Mouse (Mus musculus): ENCODE data around the gene Bex3.

The Bex3 gene

DNA sequence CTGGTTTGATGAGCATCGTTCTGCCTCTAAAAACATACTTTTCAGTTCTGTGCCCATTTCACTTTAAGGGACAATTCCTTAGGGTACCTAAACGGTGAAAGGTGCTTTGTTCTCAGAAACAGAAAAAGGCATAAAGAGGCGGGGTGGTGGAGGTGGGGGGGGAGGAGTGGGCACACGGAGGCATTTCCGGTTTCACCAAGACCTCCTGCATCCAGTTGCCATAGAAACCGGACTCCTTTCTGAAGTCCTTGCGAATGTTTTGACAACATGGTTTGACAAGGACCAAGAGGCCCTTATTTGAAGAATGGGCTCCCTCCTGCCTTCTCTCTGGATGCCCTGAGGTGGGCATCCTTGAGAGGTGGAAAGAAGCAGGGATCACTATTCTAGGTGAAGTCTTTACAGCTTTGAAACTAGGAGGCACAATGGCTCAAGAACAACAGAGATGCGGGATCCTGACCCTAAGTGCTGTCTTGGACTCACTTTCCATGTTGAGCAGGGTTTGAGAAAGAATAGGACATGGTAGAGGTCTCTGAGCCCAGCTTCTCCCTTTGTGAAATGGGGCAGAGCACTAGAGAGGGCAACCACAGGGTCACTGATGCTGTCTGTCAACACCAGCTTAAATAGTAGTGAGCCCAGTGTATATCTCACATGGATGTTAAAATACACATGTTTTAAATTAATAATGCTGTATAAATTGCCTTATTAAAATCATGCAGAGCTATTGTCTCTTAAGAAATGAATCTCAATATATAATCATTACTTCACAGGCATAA, 43.9 kb downstream of the Bex3 start:
- DNase-seq (ENCODE audit: low read depth, low spot score) = peak; percentile 31

DNA sequence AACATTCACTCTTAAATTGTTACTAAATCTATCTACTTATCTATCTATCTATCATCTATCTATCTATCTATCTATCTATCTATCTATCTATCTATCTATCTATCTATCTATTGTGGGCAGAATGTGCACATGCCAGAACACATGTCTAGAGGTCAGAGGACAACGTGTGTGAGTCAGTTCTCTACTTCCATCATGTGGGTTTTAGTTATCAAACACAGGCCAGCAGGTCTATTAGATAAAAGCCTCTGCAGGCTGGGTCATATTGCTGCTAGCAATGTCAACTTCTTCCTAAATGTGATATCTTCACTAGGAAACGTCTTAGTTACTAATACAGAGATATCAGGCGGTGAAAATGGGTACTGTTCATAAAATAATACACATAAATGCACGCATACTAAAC, 49.9 kb downstream of the Bex3 start:
- DNase-seq (ENCODE audit: low read depth, low spot score) = no peak
